Mouse (Mus musculus): ENCODE data around the gene Fignl2. TPM values are rescaled to one million over a fixed set of nuclear protein-coding genes. Genes with fewer than 3 reads are reported as not detected.

Gene Fignl2
- total and polyA plus RNA-seq, 3 experiments, result 0.05 TPM; not detected in 2

GRCm38 (mm10) chr15:101106011-101106410 lies 27.6 kb upstream of the Fignl2 start:
- no peaks in the 10 kb centered on the region for H3K36me3 ChIP-seq (replicated peaks)
- TF ChIP-seq GATA1 (IDR thresholded peaks at IDR 0.05; ENCODE audit: borderline replicate concordance, low read length) (no peak), TAL1 (conservative IDR thresholded peaks at IDR 0.05; ENCODE audit: low read depth, low read length) (no peak), GATA2 (IDR thresholded peaks at IDR 0.05; ENCODE audit: borderline replicate concordance, low read depth, low read length) (no peak)
- H3K4me1 ChIP-seq (ENCODE audit: insufficient read depth, low read depth, low read length), result no peaks in the 10 kb centered on the region
- no peak overlapping the region for H3K4me3 ChIP-seq (ENCODE audit: low read depth, low read length)
- DNase-seq (ENCODE audit: low spot score) (no peak), ATAC-seq (ENCODE audit: extremely low read depth, insufficient number of reproducible peaks, low FRiP score, poor library complexity, severe bottlenecking) (no peak)
- peaks cover 71% of the 10 kb centered on the region for H3K9me3 ChIP-seq (replicated peaks)
- H3K27me3 ChIP-seq (ENCODE audit: insufficient read depth, low read length), result no peaks in the 10 kb centered on the region

- DNase-seq (ENCODE audit: low spot score), result no peak
- Histone ChIP-seq H3K4me1 (ENCODE audit: insufficient read depth, low read depth, low read length) (no peaks in the 10 kb centered on the region), H3K27me3 (ENCODE audit: insufficient read depth, low read length) (no peaks in the 10 kb centered on the region), H3K9me3 (replicated peaks) (peaks cover 73% of the 10 kb centered on the region), H3K36me3 (replicated peaks) (no peaks in the 10 kb centered on the region), H3K4me3 (ENCODE audit: low read depth, low read length) (no peak overlapping the region)
- TF ChIP-seq GATA1 (IDR thresholded peaks at IDR 0.05; ENCODE audit: borderline replicate concordance, low read length) (no peak), GATA2 (IDR thresholded peaks at IDR 0.05; ENCODE audit: borderline replicate concordance, low read depth, low read length) (no peak), POLR2AphosphoS5 (IDR thresholded peaks at IDR 0.05; ENCODE audit: insufficient replicate concordance, low read depth, low read length) (no peak), CTCF (IDR thresholded peaks at IDR 0.05; ENCODE audit: low read depth, low read length) (no peak), TAL1 (conservative IDR thresholded peaks at IDR 0.05; ENCODE audit: low read depth, low read length) (no peak)
- ATAC-seq (ENCODE audit: extremely low read depth, insufficient number of reproducible peaks, low FRiP score, poor library complexity, severe bottlenecking), result no peak
Measured at GRCm38 (mm10) chr15:101105496-101105994, 27.2 kb upstream of the Fignl2 start.

GRCm38 (mm10) chr15:101103605-101104304 lies 25.4 kb upstream of the Fignl2 start:
- H3K36me3 ChIP-seq (replicated peaks), result no peaks in the 10 kb centered on the region
- no peak for DNase-seq (ENCODE audit: low spot score)
- no peaks in the 10 kb centered on the region for H3K4me1 ChIP-seq (ENCODE audit: insufficient read depth, low read depth, low read length)
- no peak for TF ChIP-seq POLR2AphosphoS5 (IDR thresholded peaks at IDR 0.05; ENCODE audit: insufficient replicate concordance, low read depth, low read length)
- TF ChIP-seq TAL1 (conservative IDR thresholded peaks at IDR 0.05; ENCODE audit: low read depth, low read length), result no peak
- no peak for TF ChIP-seq GATA2 (IDR thresholded peaks at IDR 0.05; ENCODE audit: borderline replicate concordance, low read depth, low read length)
- TF ChIP-seq CTCF (IDR thresholded peaks at IDR 0.05; ENCODE audit: low read depth, low read length), result no peak
- peaks cover 73% of the 10 kb centered on the region for H3K9me3 ChIP-seq (replicated peaks)
- H3K4me3 ChIP-seq (ENCODE audit: low read depth, low read length), result no peak overlapping the region
- ATAC-seq (ENCODE audit: extremely low read depth, insufficient number of reproducible peaks, low FRiP score, poor library complexity, severe bottlenecking), result no peak
- H3K27me3 ChIP-seq (ENCODE audit: insufficient read depth, low read length), result no peaks in the 10 kb centered on the region

- Histone ChIP-seq H3K4me3 (ENCODE audit: low read depth, low read length) (no peak overlapping the region), H3K4me1 (ENCODE audit: insufficient read depth, low read depth, low read length) (no peaks in the 10 kb centered on the region), H3K36me3 (replicated peaks) (no peaks in the 10 kb centered on the region), H3K27me3 (ENCODE audit: insufficient read depth, low read length) (no peaks in the 10 kb centered on the region), H3K9me3 (replicated peaks) (peaks cover 75% of the 10 kb centered on the region)
- ATAC-seq (ENCODE audit: extremely low read depth, insufficient number of reproducible peaks, low FRiP score, poor library complexity, severe bottlenecking) (no peak), DNase-seq (ENCODE audit: low spot score) (no peak)
- no peak for TF ChIP-seq TAL1 (conservative IDR thresholded peaks at IDR 0.05; ENCODE audit: low read depth, low read length)
Measured at GRCm38 (mm10) chr15:101100996-101101395, 22.6 kb upstream of the Fignl2 start.

GRCm38 (mm10) chr15:101097985-101098651 lies 19.8 kb upstream of the Fignl2 start:
- no peaks in the 10 kb centered on the region for H3K27me3 ChIP-seq (ENCODE audit: insufficient read depth, low read length)
- DNase-seq (ENCODE audit: low spot score) (no peak), ATAC-seq (ENCODE audit: extremely low read depth, insufficient number of reproducible peaks, low FRiP score, poor library complexity, severe bottlenecking) (no peak)
- no peaks in the 10 kb centered on the region for H3K4me1 ChIP-seq (ENCODE audit: insufficient read depth, low read depth, low read length)
- no peak for TF ChIP-seq CTCF (IDR thresholded peaks at IDR 0.05; ENCODE audit: low read depth, low read length)
- TF ChIP-seq GATA1 (IDR thresholded peaks at IDR 0.05; ENCODE audit: borderline replicate concordance, low read length), result no peak
- no peak for TF ChIP-seq POLR2AphosphoS5 (IDR thresholded peaks at IDR 0.05; ENCODE audit: insufficient replicate concordance, low read depth, low read length)
- TF ChIP-seq GATA2 (IDR thresholded peaks at IDR 0.05; ENCODE audit: borderline replicate concordance, low read depth, low read length), result no peak
- TF ChIP-seq TAL1 (conservative IDR thresholded peaks at IDR 0.05; ENCODE audit: low read depth, low read length), result no peak
- no peaks in the 10 kb centered on the region for H3K36me3 ChIP-seq (replicated peaks)
- no peak overlapping the region; the same call in 1 of the 2 replicates for H3K4me3 ChIP-seq (ENCODE audit: low read depth, low read length)
- peaks cover 80% of the 10 kb centered on the region for H3K9me3 ChIP-seq (replicated peaks)

GRCm38 (mm10) chr15:101095392-101095791 lies 17.0 kb upstream of the Fignl2 start:
- H3K27me3 ChIP-seq (ENCODE audit: insufficient read depth, low read length), result no peaks in the 10 kb centered on the region
- no peak for TF ChIP-seq GATA2 (IDR thresholded peaks at IDR 0.05; ENCODE audit: borderline replicate concordance, low read depth, low read length)
- TF ChIP-seq POLR2AphosphoS5 (IDR thresholded peaks at IDR 0.05; ENCODE audit: insufficient replicate concordance, low read depth, low read length), result no peak
- TF ChIP-seq CTCF (IDR thresholded peaks at IDR 0.05; ENCODE audit: low read depth, low read length), result no peak
- H3K36me3 ChIP-seq (replicated peaks), result no peaks in the 10 kb centered on the region
- DNase-seq (ENCODE audit: low spot score), result no peak
- H3K4me1 ChIP-seq (ENCODE audit: insufficient read depth, low read depth, low read length), result no peaks in the 10 kb centered on the region
- no peak for ATAC-seq (ENCODE audit: extremely low read depth, insufficient number of reproducible peaks, low FRiP score, poor library complexity, severe bottlenecking)
- no peak overlapping the region for H3K4me3 ChIP-seq (ENCODE audit: low read depth, low read length)
- peaks cover 85% of the 10 kb centered on the region for H3K9me3 ChIP-seq (replicated peaks)

Data from G1E (cell line).